Mouse (Mus musculus) lung, postnatal 4 days (tissue): ENCODE data around the gene Rnf41.
A peak's percentile ranks its signal among the peaks of the same experiment; 100 is the strongest.

Experiments used
- DNase-seq, 2 experiments: peaks; one replicate each; pipeline ENCODE4 v3.0.0; 2021

Rnf41 gene

DNA sequence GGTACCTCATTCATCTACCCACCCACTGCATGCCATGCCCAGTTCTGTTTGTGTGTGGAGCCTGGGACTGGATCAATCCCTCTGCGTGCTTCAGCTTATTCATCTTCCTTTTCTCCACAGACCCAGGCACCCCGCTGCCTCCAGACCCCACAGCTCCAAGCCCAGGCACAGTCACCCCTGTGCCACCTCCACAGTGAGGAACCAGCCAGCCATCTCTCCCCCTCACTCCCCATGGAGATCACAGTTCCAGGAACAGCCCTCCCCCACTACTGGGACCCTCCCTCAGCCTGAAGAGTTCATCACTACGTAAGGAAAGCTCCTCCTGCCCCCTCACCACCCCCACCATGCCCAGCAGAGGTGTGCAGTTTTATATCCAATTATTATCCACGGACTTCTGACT is 77.3 kb downstream of the Rnf41 start:
- no peak for DNase-seq

DNA sequence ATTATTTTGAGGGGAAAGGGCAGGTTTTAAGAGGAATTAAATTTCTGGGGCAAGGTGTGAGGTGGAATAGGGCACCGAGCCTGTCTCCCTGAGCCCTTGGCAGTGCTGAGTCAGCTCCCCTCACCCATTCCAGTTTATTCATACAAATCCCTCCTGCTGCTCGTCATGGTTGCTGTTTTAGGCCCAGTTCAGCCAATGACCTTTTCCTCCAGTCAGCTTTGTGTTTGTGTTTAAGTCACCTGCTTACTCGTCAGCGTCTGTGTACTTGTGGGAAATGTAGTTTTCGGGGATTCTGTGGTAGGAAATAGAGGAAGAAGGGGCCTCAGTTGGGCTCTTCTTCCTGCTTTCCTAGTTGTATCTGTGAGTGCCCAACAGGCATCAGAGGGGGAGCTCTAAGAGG is 77.9 kb downstream of the Rnf41 start:
- peak in 1 of 2 experiments; percentile 27 for DNase-seq

DNA sequence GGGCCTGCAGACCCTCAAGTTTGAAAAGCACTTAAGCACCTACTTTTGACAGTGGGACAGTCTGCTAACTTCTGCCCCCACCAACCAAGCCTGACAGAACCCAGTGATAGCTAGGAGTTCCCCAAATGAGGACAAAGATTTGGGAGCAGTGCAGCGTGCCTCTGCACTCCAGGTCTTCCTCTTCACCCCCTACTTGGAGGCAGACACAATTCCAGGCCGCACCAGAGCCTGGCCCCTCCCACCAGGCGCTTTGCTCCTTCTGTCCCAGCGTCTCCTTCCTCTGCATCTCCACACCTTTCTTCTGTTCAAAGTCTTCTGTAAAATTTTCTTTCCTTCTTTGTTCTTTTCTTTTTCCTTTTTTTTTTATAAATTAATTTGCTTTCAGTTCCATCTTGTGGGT is 78.3 kb downstream of the Rnf41 start:
- DNase-seq = no peak

DNA sequence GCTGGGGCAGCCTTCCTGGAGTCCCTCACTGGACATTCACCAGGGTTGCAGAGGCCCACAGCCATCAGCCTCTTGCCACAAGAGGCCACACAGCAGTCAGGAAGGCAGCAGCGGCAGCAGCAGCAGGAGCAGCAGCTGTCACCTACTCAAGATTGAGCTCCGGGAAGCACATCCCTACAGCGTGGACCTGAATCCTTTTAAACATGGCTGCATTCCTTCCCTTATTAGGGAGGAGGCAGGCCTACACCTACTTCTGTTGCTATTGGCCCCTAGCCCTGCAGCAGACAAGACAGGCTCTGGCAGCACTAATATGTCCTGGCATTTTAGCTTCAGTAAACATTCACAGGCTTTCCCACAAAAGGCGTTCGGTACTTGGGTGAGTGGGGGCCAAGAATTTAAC is 78.8 kb downstream of the Rnf41 start:
- peak; percentile 43 to 44 for DNase-seq

DNA sequence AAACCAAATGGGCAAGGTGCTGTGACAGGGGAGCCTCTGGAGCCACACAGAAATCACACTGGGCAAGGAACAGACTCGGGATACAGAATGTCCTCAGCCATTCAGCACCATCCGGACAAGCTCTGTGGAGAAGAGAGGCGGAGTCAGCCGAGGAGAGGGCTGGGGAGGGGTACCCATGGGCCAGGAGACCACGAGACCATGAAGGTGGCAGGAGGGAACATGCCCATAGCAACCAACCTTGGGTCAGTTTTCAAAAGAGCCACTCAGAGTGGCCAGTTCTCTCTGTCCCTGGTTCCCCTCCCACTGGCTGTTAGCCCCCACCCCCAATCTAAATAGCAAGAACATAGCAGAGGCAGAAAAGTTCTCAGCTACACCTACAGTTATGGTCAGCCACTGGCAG is 79.5 kb downstream of the Rnf41 start:
- DNase-seq = no peak
